Mouse (Mus musculus) intestine, postnatal 0 days (tissue): Measurements from ENCODE around the gene Mcm6. TPM values are rescaled to one million over a fixed set of nuclear protein-coding genes. Genes with fewer than 3 reads are reported as not detected.
"Not testable (repeated sequence)": the region's sequence is repeated elsewhere in the genome, so short reads cannot be mapped to it uniquely, and the experiment has no call there.

ENCODE experiments used
- ATAC-seq: fragments of 200-750 bp; cut with Nextera tagmentation; 2 replicates; pipeline ENCODE4 v1.8.0; 2017; ENCODE audit warnings: mild to moderate bottlenecking, moderate TSS enrichment, moderate library complexity
- H3K27ac ChIP-seq: fragments of 300-500 bp; sonication (generic); 2 replicates; pipeline ENCODE4 v1.5.1; 2014; ENCODE audit warnings: mild to moderate bottlenecking, low read depth, low read length, moderate library complexity
- H3K27me3 ChIP-seq: fragments of 300-500 bp; sonication (generic); replicated peaks from 2 replicates; pipeline ENCODE4 v1.6.1; 2014; ENCODE audit warnings: low read length, mixed read lengths; ENCODE audit not compliant: control insufficient read depth, insufficient read depth
- H3K36me3 ChIP-seq: fragments of 300-500 bp; sonication (generic); 2 replicates; pipeline ENCODE4 v1.6.1; 2014; ENCODE audit warnings: mild to moderate bottlenecking, moderate library complexity; ENCODE audit not compliant: control insufficient read depth, insufficient read depth
- H3K4me1 ChIP-seq: fragments of 300-500 bp; sonication (generic); replicated peaks from 2 replicates; pipeline ENCODE4 v1.6.1; 2014; ENCODE audit warnings: antibody characterized with exemption, low read length, mixed read lengths; ENCODE audit not compliant: control insufficient read depth, insufficient read depth
- H3K4me2 ChIP-seq: fragments of 300-500 bp; sonication (generic); replicated peaks from 2 replicates; pipeline ENCODE4 v1.6.1; 2014; ENCODE audit warnings: low read depth, mild to moderate bottlenecking, moderate library complexity
- H3K4me3 ChIP-seq: fragments of 300-500 bp; sonication (generic); 2 replicates; pipeline ENCODE4 v1.5.1; 2014; ENCODE audit warnings: low read depth, low read length
- H3K9ac ChIP-seq: fragments of 300-500 bp; sonication (generic); 2 replicates; pipeline ENCODE4 v1.6.1; 2014; ENCODE audit warnings: mild to moderate bottlenecking, low read depth, low read length
- H3K9me3 ChIP-seq: fragments of 300-500 bp; sonication (generic); 2 replicates; pipeline ENCODE4 v1.6.1; 2016; ENCODE audit warnings: mixed run types; ENCODE audit not compliant: control insufficient read depth
- CTCF ChIP-seq: sonication (generic); IDR thresholded peaks from 2 replicates; pipeline ENCODE4 v1.5.1; 2016; ENCODE audit warnings: low read depth, mild to moderate bottlenecking, control low read depth, antibody characterized with exemption, moderate library complexity
- WGBS: fragments of 180-500 bp; shearing (Covaris S2); extraction: QIAGEN DNeasy Blood & Tissue Kit; methylation state at CpG from one replicate; pipeline ENCODE4 v1.1.7; 2014; 5-methylcytosine and 5-hydroxymethylcytosine counted together
- polyA plus RNA-seq: library from polyadenylated mRNA; unstranded; fragments of >200 nt; fragmentation: Nextera tagmentation; extraction: Ambion mirVana; gene quantifications from 2 replicates; pipeline ENCODE4 v1.2.1, GENCODE M21; 2015

Mcm6 gene
- polyA plus RNA-seq, 1 experiment from 2014 or later: 56.7 TPM

DNA sequence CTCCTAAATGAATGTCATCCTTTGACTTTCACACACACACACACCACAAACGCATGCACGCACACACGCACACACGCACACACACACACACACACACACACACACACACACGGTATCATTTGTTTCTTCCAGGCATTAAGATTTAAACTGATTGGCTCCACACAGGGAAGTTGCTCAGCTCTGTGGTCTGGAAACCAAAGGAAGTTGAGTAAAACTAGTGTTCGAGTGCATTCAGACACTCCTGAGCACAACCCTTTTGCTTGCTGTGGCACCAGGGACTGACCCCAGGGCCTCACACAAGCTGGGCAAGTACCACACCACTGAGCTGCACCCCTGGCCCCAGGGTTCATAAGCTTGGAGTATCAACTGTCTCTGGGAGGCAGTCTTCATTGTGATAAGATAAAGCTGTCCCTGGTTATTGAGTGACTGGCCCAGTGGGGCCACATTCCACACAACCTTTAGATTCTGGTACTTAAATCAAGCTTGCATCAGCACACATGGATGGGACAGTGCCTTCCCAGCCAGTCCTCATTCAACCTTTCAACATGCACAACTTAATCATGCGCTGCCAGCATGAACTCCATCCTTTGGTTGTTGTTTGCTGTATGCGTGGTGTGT, 36.3 kb downstream of the Mcm6 start:
- Histone ChIP-seq H3K27me3 (no peaks in the 10 kb centered on the region), H3K4me3 (no peak overlapping the region), H3K9ac (no peak overlapping the region), H3K36me3 (peaks cover 4% of the 10 kb centered on the region; the same call in 1 of the 2 replicates), H3K4me2 (0 out of 2 replicates have a peak overlapping the region, but pooled peaks have one; percentile 21), H3K27ac (peak overlapping the region; percentile 21; the same call in 1 of the 2 replicates), H3K9me3 (no peaks in the 10 kb centered on the region), H3K4me1 (no peaks in the 10 kb centered on the region)
- WGBS: 66% methylated on average over 8 of the region's 8 CpGs
- no peak for TF ChIP-seq CTCF
- ATAC-seq: peak; percentile 85

GRCm38 (mm10) chr1:128319266-128319665, 40.2 kb downstream of the Mcm6 start:
- H3K9ac ChIP-seq, H3K27me3 ChIP-seq, H3K4me2 ChIP-seq, H3K4me1 ChIP-seq, H3K9me3 ChIP-seq, H3K36me3 ChIP-seq, H3K27ac ChIP-seq, ATAC-seq, H3K4me3 ChIP-seq: not testable (repeated sequence)
- WGBS: 85% methylated on average over 6 of the region's 6 CpGs

GRCm38 (mm10) chr1:128314665-128315064, 44.8 kb downstream of the Mcm6 start:
- 41% methylated on average over 4 of the region's 4 CpGs for WGBS
- H3K9me3 ChIP-seq: no peaks in the 10 kb centered on the region
- no peaks in the 10 kb centered on the region for H3K27me3 ChIP-seq
- H3K4me3 ChIP-seq: no peak overlapping the region
- no peak overlapping the region for H3K9ac ChIP-seq
- H3K36me3 ChIP-seq: peaks cover 12% of the 10 kb centered on the region; the same call in 1 of the 2 replicates
- ATAC-seq: peak; percentile 76
- H3K27ac ChIP-seq: peak overlapping the region; percentile 54; the same call in 1 of the 2 replicates
- H3K4me2 ChIP-seq: no peak overlapping the region
- H3K4me1 ChIP-seq: no peaks in the 10 kb centered on the region
- TF ChIP-seq CTCF: no peak

DNA sequence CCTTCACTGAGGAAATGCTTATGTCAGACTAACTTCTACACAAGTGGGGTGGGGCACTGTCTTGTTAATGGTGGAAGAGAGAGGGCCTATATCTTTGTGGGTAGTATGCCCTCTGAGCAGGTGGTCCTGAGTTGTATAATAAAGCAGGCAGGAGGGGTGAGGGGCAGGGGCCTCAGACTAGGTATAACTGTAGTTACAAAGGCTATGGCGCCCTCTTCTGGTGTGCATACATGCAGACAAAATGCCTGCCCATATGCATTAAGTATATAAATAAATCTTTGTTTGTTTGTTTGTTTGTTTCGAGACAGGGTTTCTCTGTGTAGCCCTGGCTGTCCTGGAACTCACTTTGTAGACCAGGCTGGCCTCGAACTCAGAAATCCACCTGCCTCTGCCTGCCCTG, 50.4 kb downstream of the Mcm6 start:
- Histone ChIP-seq H3K4me1 (no peaks in the 10 kb centered on the region), H3K4me2 (no peak overlapping the region), H3K9me3 (no peaks in the 10 kb centered on the region), H3K4me3 (no peak overlapping the region), H3K27ac (no peak overlapping the region), H3K36me3 (peaks cover 28% of the 10 kb centered on the region; the same call in 1 of the 2 replicates), H3K27me3 (no peaks in the 10 kb centered on the region), H3K9ac (no peak overlapping the region)
- TF ChIP-seq CTCF: peak; percentile 32
- no peak for ATAC-seq
- 79% methylated on average over 3 of the region's 3 CpGs for WGBS

GRCm38 (mm10) chr1:128303900-128304299, 55.6 kb downstream of the Mcm6 start:
- no peak overlapping the region for H3K4me2 ChIP-seq
- peaks cover 35% of the 10 kb centered on the region; the same call in 1 of the 2 replicates for H3K36me3 ChIP-seq
- no peak overlapping the region for H3K9ac ChIP-seq
- 93% methylated on average over 16 of the region's 16 CpGs for WGBS
- TF ChIP-seq CTCF: no peak
- H3K4me3 ChIP-seq: no peak overlapping the region
- no peak overlapping the region for H3K27ac ChIP-seq
- ATAC-seq: no peak
- H3K27me3 ChIP-seq: no peaks in the 10 kb centered on the region
- H3K4me1 ChIP-seq: no peaks in the 10 kb centered on the region
- no peaks in the 10 kb centered on the region for H3K9me3 ChIP-seq

- Histone ChIP-seq H3K4me3 (no peak overlapping the region), H3K36me3 (peaks cover 18% of the 10 kb centered on the region; the same call in 1 of the 2 replicates), H3K27ac (no peak overlapping the region), H3K4me1 (no peaks in the 10 kb centered on the region), H3K9me3 (no peaks in the 10 kb centered on the region), H3K4me2 (no peak overlapping the region), H3K9ac (no peak overlapping the region), H3K27me3 (no peaks in the 10 kb centered on the region)
- 73% methylated on average over 5 of the region's 5 CpGs for WGBS
- no peak for ATAC-seq
- no peak for TF ChIP-seq CTCF
Measured at GRCm38 (mm10) chr1:128295717-128296528, 63.5 kb downstream of the Mcm6 start.
